Mouse (Mus musculus): ENCODE data around the gene Tpm4.

DNA sequence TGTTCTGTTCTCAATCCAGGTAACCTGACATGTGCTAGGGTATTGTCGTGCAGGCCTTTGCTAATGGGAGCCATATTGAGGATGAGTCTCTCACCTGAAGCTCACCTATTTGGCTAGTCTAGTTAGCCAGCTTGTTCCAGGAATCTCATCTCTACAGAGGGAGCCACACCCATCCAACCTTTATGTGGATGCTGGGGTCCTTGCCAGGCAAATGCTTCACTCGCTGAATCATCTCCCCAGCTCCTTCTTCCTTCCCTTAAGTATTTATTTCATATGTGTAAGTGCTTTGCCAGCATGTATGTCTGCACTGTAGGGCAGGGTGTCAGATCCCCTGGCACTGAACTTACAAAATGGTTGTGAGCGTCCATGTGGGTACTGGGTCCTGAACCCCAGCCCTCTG, 11.8 kb downstream of the Tpm4 start:
- no peak for TF ChIP-seq POLR2A (IDR thresholded peaks at IDR 0.05; ENCODE audit: borderline replicate concordance, extremely low read depth, low read depth, low read length)
- no peak for TF ChIP-seq CTCF (IDR thresholded peaks at IDR 0.05; ENCODE audit: insufficient read depth, low read length)
